ENCODE assay signal across 7 mouse cellular contexts in the genomic region with DNA sequence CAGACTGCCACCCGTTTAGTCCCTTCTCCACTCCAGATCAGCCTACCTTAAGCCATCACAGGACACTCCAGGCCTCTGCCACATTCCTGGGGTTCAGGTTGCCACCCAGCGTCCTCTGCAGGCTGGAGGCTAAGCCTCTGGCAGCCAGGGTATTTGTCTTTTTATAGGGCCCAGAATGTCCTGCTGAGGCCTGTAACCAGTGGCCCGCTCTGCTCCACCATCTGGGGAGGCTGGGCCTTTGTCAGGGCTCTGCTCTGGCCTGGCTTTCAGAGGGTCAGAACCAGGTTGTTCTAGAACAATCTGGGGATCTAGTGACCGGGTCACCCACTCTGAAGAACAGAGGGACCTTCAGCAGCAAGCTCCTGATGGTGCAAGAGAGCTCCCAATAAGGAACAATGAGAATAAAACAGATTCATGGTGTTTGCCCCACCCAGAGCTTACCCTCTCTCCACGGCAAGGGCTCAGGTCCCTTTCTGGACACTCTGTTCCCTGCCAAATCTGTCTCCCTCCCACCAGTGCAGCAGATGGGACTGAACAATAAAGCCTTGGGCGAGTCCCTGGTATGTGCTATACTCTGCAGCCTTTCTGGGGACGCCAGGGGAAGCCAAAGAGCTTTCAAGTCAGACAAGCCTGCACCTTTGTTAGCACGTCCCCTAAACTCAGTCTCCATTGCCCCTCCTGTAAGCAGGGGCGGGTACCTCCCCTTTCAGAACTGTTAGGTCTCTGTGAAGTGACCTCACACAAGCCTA. TPM values are rescaled to one million over a fixed set of nuclear protein-coding genes. Genes with fewer than 3 reads are reported as not detected.
DNase-seq lines count a peak whose midpoint lies in the region; ATAC-seq lines count a peak whose summit lies in the region.

No protein-coding gene starts in this region.

- H3K9me3 ChIP-seq in hindbrain, embryonic 13.5 days, result no peaks in the 10 kb centered on the region

- no peak overlapping the region for H3K4me3 ChIP-seq in hindbrain, embryonic 13.5 days

- 0 out of 2 replicates have a peak, but pooled peaks cover 16% of the 10 kb centered on the region for H3K4me1 ChIP-seq in hindbrain, embryonic 13.5 days (replicated peaks)

- no peak overlapping the region for H3K27ac ChIP-seq in hindbrain, embryonic 13.5 days

- H3K9ac ChIP-seq in hindbrain, embryonic 13.5 days, result no peak overlapping the region

- whole genome bisulfite sequencing in hindbrain, embryonic 13.5 days, result 54% methylated on average over 9 of the region's 9 CpGs

- H3K27me3 ChIP-seq in hindbrain, embryonic 13.5 days, result no peaks in the 10 kb centered on the region

- intact Hi-C loops in left cerebral cortex, postnatal 10 days (cut with DNase I), result no loop called here

- H3K36me3 ChIP-seq in hindbrain, embryonic 13.5 days, result no peaks in the 10 kb centered on the region

- no peak overlapping the region for H3K4me2 ChIP-seq in hindbrain, embryonic 13.5 days

- peak; percentile 72 for DNase-seq in urinary bladder, postnatal 14 days (ENCODE audit: low spot score)
- DNase-seq in urinary bladder, postnatal 10 days (ENCODE audit: low spot score), result no peak
- DNase-seq in cerebellum, postnatal 36 days, result peak; percentile 83 to 89
- peak; percentile 79 to 86 for DNase-seq in left cerebral cortex, postnatal 10 days (ENCODE audit: extremely low spot score in 1 of 2, low spot score in 2 of 2)
- peak; percentile 80 to 82 for DNase-seq in right cerebral cortex, postnatal 36 days (ENCODE audit: low spot score in 2 of 2)

- ATAC-seq in hindbrain, embryonic 13.5 days (ENCODE audit: low FRiP score), result peak; percentile 55; the same call in 1 of the 2 replicates
- no peak for ATAC-seq in megakaryocyte-erythroid progenitor cell, adult 5-6 weeks (replicated peaks; ENCODE audit: low FRiP score, low TSS enrichment, poor library complexity, severe bottlenecking)

RNA-seq across cellular contexts. Expression of a gene that starts 8.7 kb away (rescaled TPM):
- 0.10 and 0.29 TPM in 2 replicates for polyA plus RNA-seq in hindbrain, embryonic 13.5 days (2015; fragmentation: Nextera tagmentation; extraction: Ambion mirVana)
- 1 to 10 TPM; 1.5 to 2.4 TPM for total RNA-seq in left cerebral cortex, postnatal 10 days (2021)
- total RNA-seq in megakaryocyte-erythroid progenitor cell, adult 5-6 weeks (2014; fragmentation: Nextera tagmentation), result not detected in 2 replicates
- total RNA-seq in megakaryocyte-erythroid progenitor cell, adult 5-6 weeks (2017), result not detected in 2 replicates

RNA-seq across cellular contexts. Expression of a gene that starts 10.6 kb away (rescaled TPM):
- polyA plus RNA-seq in hindbrain, embryonic 13.5 days (2015; fragmentation: Nextera tagmentation; extraction: Ambion mirVana), result not detected in 2 replicates
- total RNA-seq in left cerebral cortex, postnatal 10 days (2021), result 1 to 10 TPM in 1 of 2 experiments, under 1 TPM in 1; 0.66 to 1.2 TPM
- total RNA-seq in megakaryocyte-erythroid progenitor cell, adult 5-6 weeks (2014; fragmentation: Nextera tagmentation), result not detected in 2 replicates
- not detected in 2 replicates for total RNA-seq in megakaryocyte-erythroid progenitor cell, adult 5-6 weeks (2017)

RNA-seq across cellular contexts. Expression of a gene that starts 53.3 kb away (rescaled TPM):
- 149 and 153 TPM in 2 replicates for polyA plus RNA-seq in hindbrain, embryonic 13.5 days (2015; fragmentation: Nextera tagmentation; extraction: Ambion mirVana)
- total RNA-seq in left cerebral cortex, postnatal 10 days (2021), result 10 to 100 TPM; 81.3 to 84.0 TPM
- total RNA-seq in megakaryocyte-erythroid progenitor cell, adult 5-6 weeks (2014; fragmentation: Nextera tagmentation), result 36.5 and 39.9 TPM in 2 replicates
- 22.8 and 48.0 TPM in 2 replicates for total RNA-seq in megakaryocyte-erythroid progenitor cell, adult 5-6 weeks (2017)

RNA-seq across cellular contexts. Expression of a gene that starts 55.1 kb away (rescaled TPM):
- not detected in 2 replicates for polyA plus RNA-seq in hindbrain, embryonic 13.5 days (2015; fragmentation: Nextera tagmentation; extraction: Ambion mirVana)
- total RNA-seq in left cerebral cortex, postnatal 10 days (2021), result under 1 TPM; 0.41 to 0.73 TPM
- not detected in 2 replicates for total RNA-seq in megakaryocyte-erythroid progenitor cell, adult 5-6 weeks (2014; fragmentation: Nextera tagmentation)
- not detected in 2 replicates for total RNA-seq in megakaryocyte-erythroid progenitor cell, adult 5-6 weeks (2017)
